Mouse (Mus musculus) kidney, adult 2 months (tissue): ENCODE measurements around the gene Gpd1.

Source experiments
- CTCF ChIP-seq: fragments of 200-500 bp; conservative IDR thresholded peaks from 2 replicates; pipeline ENCODE4 v1.5.1; 2011; ENCODE audit warnings: low read depth, mild to moderate bottlenecking, control low read depth, low read length, moderate library complexity, mixed read lengths; ENCODE audit not compliant: insufficient read depth, insufficient read length
- POLR2A ChIP-seq: fragments of 200-500 bp; IDR thresholded peaks from one replicate; pipeline ENCODE4 v1.6.1; 2011; ENCODE audit warnings: low read depth, low read length, control low read depth

GRCm38 (mm10) chr15:99771601-99772276 lies 54.4 kb downstream of the Gpd1 start:
- TF ChIP-seq CTCF (no peak), POLR2A (no peak)
